Mouse (Mus musculus) ES-Bruce4 (cell line): ENCODE measurements around the gene Mgll.

Experiments
- CTCF ChIP-seq: IDR thresholded peaks from one replicate; pipeline ENCODE4 v1.8.1; 2011; ENCODE audit warnings: low read depth, low read length
- POLR2A ChIP-seq: IDR thresholded peaks from one replicate; pipeline ENCODE4 v1.8.1; 2011; ENCODE audit warnings: low read length; ENCODE audit not compliant: insufficient read depth

- TF ChIP-seq CTCF, result no peak
- TF ChIP-seq POLR2A, result no peak
Measured at GRCm38 (mm10) chr6:88688171-88688570, 36.0 kb upstream of the Mgll start.
